Mouse (Mus musculus) frontal cortex, postnatal 10 days (tissue): ENCODE measurements around the gene Cycs.

ENCODE experiments used
- DNase-seq, 2 experiments: peaks; one replicate each; pipeline ENCODE4 v3.0.0; 2022; ENCODE audit warnings: low spot score in 2 of 2, mixed read lengths in 1 of 2

The Cycs gene

DNA sequence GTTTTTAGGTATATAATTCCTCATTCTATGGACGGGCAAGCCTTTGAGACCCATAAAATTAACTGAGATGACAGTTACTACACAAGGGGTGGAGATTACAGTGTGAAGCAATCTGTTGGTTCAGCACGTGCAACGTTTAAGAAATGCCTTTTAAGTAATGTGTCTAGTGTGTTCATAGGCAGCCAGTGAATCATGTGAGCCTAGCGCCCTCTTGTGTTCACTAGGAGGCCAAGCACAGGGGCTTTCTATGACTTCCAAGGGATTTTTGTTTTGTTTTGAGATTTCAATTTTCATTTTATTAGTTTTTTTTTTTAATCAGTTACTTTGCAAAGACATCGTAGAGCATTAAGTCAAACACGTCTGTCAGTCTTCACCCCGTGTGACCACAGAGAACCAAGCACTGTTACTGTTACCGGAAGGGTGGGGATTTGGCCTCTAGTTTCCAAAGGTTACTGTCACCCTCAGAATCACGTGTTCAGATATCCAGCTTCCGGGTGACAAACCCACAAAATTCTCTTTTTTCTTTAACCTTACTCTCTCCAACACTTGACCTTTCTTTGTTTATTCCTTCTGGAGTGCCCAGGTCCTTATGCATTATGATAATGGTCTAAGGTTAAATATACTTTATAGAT, 20.8 kb downstream of the Cycs start:
- no peak for DNase-seq

DNA sequence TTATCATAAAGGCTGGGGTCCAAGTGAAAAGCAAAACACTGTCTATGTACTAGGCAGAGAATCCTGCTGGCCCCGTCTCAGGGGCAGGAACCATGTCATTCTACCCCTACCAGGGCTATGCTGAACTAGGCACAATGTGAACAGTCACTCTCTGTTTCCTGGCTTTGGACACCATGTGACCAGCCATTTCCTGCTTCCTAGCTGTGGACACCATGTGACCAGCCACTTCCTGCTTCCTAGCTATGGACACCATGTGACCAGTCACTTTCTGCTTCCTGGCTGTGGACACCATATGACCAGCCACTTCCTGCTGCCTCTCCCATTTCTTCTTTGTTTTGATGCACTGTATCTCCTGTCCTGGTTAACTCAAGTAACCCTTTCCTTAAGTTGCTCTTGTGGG, 23.8 kb downstream of the Cycs start:
- DNase-seq: no peak

DNA sequence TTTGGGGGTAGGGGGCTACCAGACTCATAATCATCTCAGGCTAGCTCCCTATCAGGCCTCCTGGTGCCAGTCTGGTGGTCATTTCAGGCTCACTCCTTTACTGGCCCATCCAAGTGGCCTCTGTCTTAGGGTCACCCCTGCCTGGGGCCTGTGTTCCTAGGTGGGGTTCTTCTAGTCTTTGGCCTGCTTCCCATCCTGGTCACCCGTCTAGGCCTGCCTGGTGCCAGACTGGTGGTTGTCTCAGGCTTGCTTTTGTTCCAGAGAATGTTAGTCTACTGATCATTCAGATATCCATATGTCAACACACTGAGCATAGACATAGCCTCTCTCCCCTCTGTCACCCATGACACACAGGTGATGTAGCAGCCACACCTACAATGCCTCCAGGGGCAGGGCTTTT, 26.7 kb downstream of the Cycs start:
- DNase-seq: no peak

DNA sequence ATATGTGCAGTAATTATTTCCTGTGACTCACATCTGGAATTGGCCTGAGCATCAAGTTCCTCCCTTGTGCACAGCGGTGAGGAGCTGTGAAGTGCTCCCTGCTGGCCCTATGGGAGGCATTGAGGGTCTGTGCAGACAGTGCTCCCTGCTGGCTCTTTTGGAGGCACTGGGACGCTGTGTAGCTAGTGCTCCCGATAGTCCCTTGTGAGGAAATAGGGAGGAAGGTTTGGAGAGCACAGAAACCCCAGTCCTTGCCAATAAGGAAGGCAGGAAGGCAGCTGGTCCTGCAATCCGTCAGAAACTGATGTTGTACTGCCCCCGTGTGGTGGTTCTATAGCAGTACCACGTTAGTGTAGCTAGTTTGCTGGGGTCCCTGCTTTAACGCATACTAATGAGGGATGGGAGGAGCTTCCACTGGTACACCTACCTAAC, 29.9 kb downstream of the Cycs start:
- DNase-seq: peak; percentile 55 to 76

DNA sequence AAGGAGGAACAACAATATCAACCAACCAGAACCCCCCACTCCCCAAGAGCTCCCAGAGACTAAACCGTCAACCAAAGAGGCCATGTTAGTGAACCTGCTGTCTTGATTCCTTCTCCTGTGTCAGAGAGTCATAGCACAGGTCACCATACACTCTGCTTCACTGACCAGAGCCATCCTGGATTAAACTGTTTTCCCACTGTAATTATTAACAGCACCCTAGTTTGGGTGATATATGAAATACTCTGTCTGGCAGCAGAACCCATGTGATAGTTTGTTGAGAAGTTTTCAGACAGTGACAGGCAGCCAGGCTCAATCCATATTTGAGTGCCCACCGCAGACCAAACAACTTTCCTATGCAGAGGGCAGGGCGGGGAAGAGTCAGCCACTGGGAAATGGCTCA, 31.0 kb downstream of the Cycs start:
- no peak for DNase-seq

DNA sequence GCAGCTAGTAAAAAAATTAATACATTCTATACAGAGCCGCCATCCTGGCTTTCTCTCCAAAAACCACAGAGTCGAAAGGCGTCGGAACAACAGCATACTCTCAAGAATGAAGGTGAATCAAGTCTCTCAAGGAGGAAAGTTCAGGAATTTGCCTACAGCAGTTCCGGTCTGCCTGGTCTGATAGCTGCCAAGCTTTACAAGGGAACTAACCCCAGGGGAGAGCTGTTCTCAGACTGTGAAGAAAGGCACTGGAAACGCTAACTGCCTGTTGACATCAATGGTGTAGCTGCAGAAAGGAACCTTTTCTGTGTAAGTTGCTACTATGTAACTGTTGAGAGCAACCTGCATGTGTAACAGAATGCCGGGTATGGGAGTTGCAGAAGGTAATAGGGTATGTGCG, 34.4 kb downstream of the Cycs start:
- DNase-seq: no peak

DNA sequence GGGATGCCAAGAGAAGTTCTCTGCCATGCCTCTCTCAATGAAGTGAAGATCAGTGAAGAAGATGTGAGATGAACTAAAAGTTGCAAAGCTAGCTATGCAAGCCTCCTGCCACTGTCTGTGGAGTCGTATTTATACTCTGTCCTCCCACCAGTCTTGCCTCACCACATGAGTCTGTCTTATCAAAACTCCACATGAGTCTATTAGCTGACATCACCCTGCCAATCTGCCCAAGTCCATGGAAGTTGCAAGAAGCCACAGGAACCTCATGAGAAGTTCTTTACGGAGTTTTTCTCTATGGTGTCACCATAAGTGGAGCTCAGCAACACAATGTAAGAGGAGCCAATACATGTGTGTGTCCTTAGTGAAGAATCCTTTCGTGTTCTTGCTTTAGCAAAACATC, 35.3 kb downstream of the Cycs start:
- no peak for DNase-seq

DNA sequence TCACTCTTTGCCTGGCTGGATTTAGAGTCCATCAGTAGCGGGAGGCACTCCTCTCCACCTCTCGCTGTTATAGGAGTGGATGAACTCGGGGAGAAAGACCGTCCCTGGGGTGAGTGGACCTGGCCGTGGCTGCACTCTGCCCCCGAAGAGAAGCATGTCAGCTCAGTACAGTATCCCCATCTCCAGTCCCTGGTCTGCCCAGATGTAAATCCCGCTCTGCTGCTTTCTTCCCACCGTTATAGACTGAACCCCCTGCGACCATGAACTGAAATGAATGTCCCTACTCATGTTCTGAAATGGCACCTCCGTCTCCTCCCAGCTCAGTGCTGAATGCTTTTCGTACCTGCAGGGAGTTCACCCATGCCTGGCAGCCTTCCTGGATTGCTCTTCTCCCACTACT, 37.1 kb downstream of the Cycs start:
- DNase-seq: no peak

DNA sequence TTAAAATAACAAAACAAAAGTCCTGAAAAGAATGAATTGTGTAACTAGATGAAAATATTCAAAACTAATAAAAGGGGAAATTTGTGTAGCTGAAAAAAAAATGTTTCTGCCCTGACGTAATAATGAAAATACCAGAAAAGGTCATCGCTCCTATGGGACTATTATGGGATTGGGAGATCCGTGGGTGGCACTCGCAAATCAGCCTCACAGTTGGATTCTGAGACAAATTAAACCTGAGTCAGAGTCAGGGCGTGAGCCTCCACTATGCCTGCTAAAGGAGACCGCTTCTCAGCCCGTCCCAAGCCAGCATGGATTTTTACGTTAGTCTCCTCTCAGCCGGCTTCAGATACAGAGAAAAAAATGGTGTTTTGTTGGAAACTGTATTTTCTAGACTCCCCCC, 38.9 kb downstream of the Cycs start:
- DNase-seq: no peak

DNA sequence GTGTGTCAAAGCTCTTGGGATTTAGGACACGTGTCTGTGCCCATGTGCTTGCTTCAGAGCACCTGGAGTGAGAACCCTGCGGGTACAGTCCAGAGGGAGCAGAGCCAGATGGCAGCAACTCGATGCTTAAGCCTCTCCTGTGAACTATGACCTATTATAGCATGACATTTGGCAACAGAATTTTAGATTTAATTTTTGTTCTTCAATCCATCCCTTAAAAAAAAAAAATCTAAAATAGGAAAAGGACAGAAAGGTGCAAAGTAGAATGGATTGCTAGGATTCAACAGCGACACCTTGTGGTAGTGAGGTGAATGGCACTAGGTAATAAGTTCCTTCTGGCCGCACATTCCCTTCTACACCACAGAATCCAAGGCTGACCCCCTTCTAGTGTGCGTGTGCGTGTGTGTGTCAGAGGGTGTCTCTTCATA, 39.7 kb downstream of the Cycs start:
- peak in 1 of 2 experiments; percentile 64 for DNase-seq

DNA sequence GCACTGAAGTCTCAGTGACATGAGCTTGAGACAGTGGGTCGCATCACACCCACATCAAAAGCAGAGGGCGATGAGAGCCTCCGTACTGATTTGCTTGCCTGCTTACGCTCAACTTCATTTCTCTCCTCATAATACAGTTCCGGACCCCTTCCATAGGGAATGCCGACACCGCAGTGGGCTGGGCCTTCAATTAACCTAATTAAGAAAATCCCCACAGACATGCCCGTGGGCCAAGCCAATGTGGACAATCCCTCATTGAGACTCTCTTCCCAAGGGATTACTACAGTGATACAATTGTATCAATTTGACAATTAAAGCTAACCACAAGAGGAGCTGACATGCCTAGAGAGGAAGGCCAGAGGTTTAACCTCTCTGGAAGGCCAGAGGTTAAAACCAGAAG, 40.5 kb downstream of the Cycs start:
- DNase-seq: no peak

DNA sequence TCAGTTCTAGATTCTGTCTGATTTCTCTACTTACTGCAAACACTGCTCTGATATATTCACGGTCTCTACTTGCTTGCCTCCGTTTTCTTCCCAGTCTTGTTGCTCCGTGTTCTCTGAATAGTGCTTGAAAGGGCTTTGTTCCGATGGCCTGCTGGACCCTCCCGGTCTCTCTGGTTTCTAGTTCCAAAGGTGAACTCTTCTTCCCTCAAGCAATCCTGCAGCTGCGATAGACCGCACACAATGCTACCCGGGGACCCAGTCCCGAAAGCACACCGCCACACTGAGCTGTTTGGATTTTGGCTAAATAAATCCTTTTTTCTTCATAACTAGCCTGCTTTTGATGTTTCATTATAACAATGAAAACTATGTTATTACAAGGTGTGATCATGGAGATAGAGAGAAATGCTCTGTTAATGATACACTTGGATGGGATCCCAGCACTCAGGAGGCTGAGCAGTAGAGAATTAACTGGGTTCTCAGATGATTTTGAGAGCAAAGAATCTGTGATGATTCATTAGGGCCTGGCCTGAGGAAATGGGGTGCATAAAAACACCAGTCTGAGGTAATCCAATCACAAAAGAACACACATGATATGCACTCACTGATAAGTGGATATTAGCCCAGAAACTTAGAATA, 42.0 kb downstream of the Cycs start:
- DNase-seq: no peak

DNA sequence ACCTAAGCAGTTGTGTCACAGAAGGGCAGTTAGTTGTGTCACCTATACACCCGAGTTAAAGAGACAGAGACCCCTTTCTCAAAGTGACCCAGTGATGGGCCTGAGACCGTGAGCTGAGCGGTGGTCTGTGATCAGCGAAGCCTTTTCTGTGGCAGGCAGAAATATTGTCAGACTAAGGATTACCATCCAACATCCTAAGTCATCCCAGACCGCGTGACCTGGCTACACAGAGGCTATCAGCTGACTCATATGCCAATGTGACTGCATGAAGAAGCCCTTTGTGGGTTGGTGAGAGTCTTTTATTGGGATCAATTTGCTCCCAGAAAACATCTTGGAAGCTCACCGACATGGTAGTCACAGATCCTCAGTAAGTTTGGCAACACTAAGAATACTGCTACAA, 43.6 kb downstream of the Cycs start:
- no peak for DNase-seq

DNA sequence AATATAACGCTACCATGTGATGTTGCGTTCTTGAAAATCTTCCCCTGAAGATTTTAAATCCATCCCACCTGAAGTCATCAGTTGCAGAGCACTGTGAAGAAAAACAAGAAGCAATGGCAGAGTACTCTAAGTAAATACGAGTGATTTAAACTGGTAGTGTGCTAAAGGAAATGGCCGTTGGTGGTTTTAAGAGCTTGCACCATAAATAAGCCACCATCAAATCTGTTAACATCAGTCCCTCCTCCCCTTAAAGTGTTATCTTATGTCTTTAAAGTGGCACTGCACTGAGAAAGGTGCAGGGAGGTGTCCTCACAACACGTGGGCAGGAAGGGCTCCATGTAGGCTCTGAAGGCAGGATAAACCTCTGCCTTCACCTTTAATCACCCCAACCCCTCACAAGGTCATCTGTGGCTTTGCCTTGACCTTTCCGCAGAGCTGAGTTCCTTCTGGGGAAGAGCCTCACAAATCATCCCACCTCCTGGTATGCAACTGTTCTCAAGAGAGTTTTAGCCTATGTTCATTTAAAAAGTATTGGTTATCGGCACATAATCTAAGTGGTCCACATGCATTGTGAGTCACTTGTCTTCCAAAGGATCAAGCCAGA, 44.7 kb downstream of the Cycs start:
- no peak for DNase-seq

DNA sequence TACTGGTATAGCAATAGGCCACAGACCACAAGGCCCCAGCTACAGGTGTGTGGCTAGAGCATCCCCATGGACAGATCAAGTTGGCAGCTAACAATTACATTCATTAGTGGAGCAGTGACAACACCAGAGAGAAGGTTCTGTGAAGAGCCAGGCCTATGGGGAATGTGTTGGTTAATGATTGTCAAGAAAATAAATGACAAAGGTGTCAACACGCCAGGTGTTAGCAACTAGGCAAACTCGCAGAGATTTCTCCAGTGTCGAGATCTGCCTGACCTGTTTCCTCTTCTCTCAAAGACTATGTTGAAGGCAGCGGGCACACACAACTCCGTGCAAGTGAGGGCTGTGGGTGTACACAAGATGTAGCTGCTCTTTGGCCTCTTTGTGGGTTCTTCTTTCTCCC, 46.2 kb downstream of the Cycs start:
- DNase-seq: no peak

DNA sequence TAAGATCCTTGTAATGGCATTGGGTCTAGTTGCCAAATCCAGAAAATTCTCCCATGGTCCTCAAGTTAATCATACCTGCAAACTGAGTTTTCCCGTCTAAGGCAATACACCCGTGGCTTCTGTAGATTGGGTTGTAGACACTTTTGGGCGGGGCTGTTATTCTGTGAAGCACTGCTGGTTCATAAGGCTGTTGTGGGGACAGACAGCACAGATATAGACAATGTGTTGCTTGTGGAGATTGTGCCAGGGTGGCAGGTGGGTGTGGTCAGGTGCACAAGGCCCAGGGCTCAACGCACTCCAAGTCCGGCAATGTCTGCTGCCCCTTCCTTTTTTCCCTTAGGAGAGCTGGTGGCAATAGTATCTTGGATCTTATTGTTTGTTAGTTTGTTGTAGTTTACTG, 48.0 kb downstream of the Cycs start:
- no peak for DNase-seq
